Mouse (Mus musculus) heart, adult 2 months (tissue): ENCODE measurements around the gene Sptbn1. TPM values are rescaled to one million over a fixed set of nuclear protein-coding genes. Genes with fewer than 3 reads are reported as not detected.

Source experiments
- DNase-seq, 2 experiments: peaks; one replicate each; pipeline ENCODE4 v3.0.0; 2021
- H3K27ac ChIP-seq: fragments of 200-600 bp; 2 replicates; pipeline ENCODE4 v1.8.1; 2022
- H3K27me3 ChIP-seq: fragments of 200-500 bp; 2 replicates; pipeline ENCODE4 v1.6.1; 2012; ENCODE audit warnings: mild to moderate bottlenecking, low read length, inconsistent platforms, mixed read lengths; ENCODE audit not compliant: control insufficient read depth, insufficient read depth
- H3K36me3 ChIP-seq: fragments of 200-500 bp; 2 replicates; pipeline ENCODE4 v1.6.1; 2012; ENCODE audit warnings: low read length, inconsistent platforms; ENCODE audit not compliant: control insufficient read depth, insufficient read depth
- H3K4me1 ChIP-seq: fragments of 200-500 bp; 2 replicates; pipeline ENCODE4 v1.6.1; 2011; ENCODE audit warnings: low read length; ENCODE audit not compliant: control insufficient read depth, insufficient read depth
- H3K4me3 ChIP-seq: fragments of 200-600 bp; 2 replicates; pipeline ENCODE4 v1.8.1; 2022
- H3K79me2 ChIP-seq: fragments of 200-500 bp; replicated peaks from 2 replicates; pipeline ENCODE4 v1.6.1; 2012; ENCODE audit warnings: mild to moderate bottlenecking, inconsistent platforms, low read length, moderate library complexity, mixed read lengths; ENCODE audit not compliant: control insufficient read depth, insufficient read depth
- H3K9ac ChIP-seq: fragments of 200-500 bp; 2 replicates; pipeline ENCODE4 v1.6.1; 2012; ENCODE audit warnings: low read depth, mild to moderate bottlenecking, control low read depth, inconsistent platforms, low read length, mixed read lengths
- CTCF ChIP-seq: fragments of 200-600 bp; IDR thresholded peaks from 2 replicates; pipeline ENCODE4 v1.8.1; 2022; ENCODE audit warnings: antibody characterized with exemption, mild to moderate bottlenecking, moderate library complexity
- EP300 ChIP-seq: fragments of 200-500 bp; IDR thresholded peaks from 2 replicates; pipeline ENCODE4 v1.6.1; 2011; ENCODE audit warnings: low read depth, low read length, control low read depth; ENCODE audit not compliant: insufficient read depth
- POLR2A ChIP-seq: fragments of 200-500 bp; IDR thresholded peaks from 2 replicates; pipeline ENCODE4 v1.6.1; 2011; ENCODE audit warnings: mild to moderate bottlenecking, low read depth, low read length, control low read depth; ENCODE audit not compliant: insufficient read depth
- WGBS: fragments of 180-500 bp; shearing (Covaris S2); methylation state at CpG from one replicate; pipeline ENCODE4 v1.1.7; 2018; 5-methylcytosine and 5-hydroxymethylcytosine counted together
- intact Hi-C: fragments of 180-260 bp; cut with DNase I; formaldehyde crosslinking; loops from one replicate; pipeline ENCODE4 v1.15.1; 2025
- polyA plus RNA-seq: library from polyadenylated mRNA; depleted of rRNA; stranded (reverse); fragments of >200 nt; gene quantifications from 2 replicates; pipeline ENCODE4 v1.2.3, GENCODE M21; 2012
- total RNA-seq, 2 experiments: library from RNA; stranded (reverse); gene quantifications; 2 replicates each; pipeline ENCODE4 v1.2.3; 2021

Gene Sptbn1
- total and polyA plus RNA-seq, 3 experiments: 169 to 570 (median 509) TPM

- Histone ChIP-seq H3K4me3 (peak overlapping the region; percentile 25; the same call in 1 of the 2 replicates), H3K27me3 (no peaks in the 10 kb centered on the region), H3K27ac (peak overlapping the region; percentile 82), H3K79me2 (no peaks in the 10 kb centered on the region), H3K9ac (peak overlapping the region; percentile 5), H3K36me3 (peaks cover 38% of the 10 kb centered on the region), H3K4me1 (peaks cover 28% of the 10 kb centered on the region)
- DNase-seq: peak; percentile 60 to 61
- TF ChIP-seq POLR2A: peak; percentile 54; the same call in 1 of the 2 replicates
- TF ChIP-seq CTCF: no peak
- intact Hi-C loops: loop anchor here (1.0 to 5.0 kb wide), 2 partner anchors 21 to 38 kb away; partner anchors contain the start of gene Sptbn1
- WGBS: 20% methylated on average over 7 of the region's 7 CpGs
These were observed 21.8 kb upstream of the Sptbn1 start for GRCm38 (mm10) chr11:30289470-30290431.

- Histone ChIP-seq H3K27me3 (no peaks in the 10 kb centered on the region), H3K4me1 (peaks cover 32% of the 10 kb centered on the region), H3K9ac (no peak overlapping the region), H3K79me2 (no peaks in the 10 kb centered on the region), H3K27ac (peak overlapping the region; percentile 82), H3K36me3 (peaks cover 46% of the 10 kb centered on the region), H3K4me3 (no peak overlapping the region)
- DNase-seq: no peak
- TF ChIP-seq CTCF (no peak), POLR2A (no peak), EP300 (no peak)
- intact Hi-C loops: no loop called here
- 38% methylated on average over 2 of the region's 2 CpGs for WGBS
These were observed 20.1 kb upstream of the Sptbn1 start for GRCm38 (mm10) chr11:30288075-30288474.

GRCm38 (mm10) chr11:30283710-30284109 is 15.7 kb upstream of the Sptbn1 start:
- peak; percentile 58 to 68 for DNase-seq
- Histone ChIP-seq H3K4me1 (peaks cover 18% of the 10 kb centered on the region), H3K9ac (no peak overlapping the region), H3K36me3 (peaks cover 46% of the 10 kb centered on the region), H3K27me3 (no peaks in the 10 kb centered on the region), H3K4me3 (no peak overlapping the region), H3K27ac (peak overlapping the region; percentile 71), H3K79me2 (no peaks in the 10 kb centered on the region)
- intact Hi-C loops: no loop called here
- TF ChIP-seq CTCF: no peak
- no peak for TF ChIP-seq POLR2A
- peak; percentile 58; the same call in 1 of the 2 replicates for TF ChIP-seq EP300
- 2% methylated on average over 2 of the region's 2 CpGs for WGBS

- DNase-seq: no peak
- Histone ChIP-seq H3K4me3 (no peak overlapping the region), H3K79me2 (no peaks in the 10 kb centered on the region; the same call in 1 of the 2 replicates), H3K27ac (peak overlapping the region; percentile 90), H3K4me1 (peaks cover 16% of the 10 kb centered on the region), H3K36me3 (peaks cover 39% of the 10 kb centered on the region), H3K27me3 (no peaks in the 10 kb centered on the region), H3K9ac (peak overlapping the region; percentile 31; the same call in 1 of the 2 replicates)
- intact Hi-C loops: no loop called here
- WGBS: 35% methylated on average over 5 of the region's 5 CpGs
- TF ChIP-seq CTCF: no peak
- TF ChIP-seq EP300: no peak
- TF ChIP-seq POLR2A: peak; percentile 17; the same call in 1 of the 2 replicates
These were observed 13.1 kb upstream of the Sptbn1 start for GRCm38 (mm10) chr11:30281096-30281495.

- peak; percentile 39; the same call in 1 of the 2 replicates for TF ChIP-seq POLR2A
- TF ChIP-seq EP300: peak; percentile 97
- no peak for TF ChIP-seq CTCF
- Histone ChIP-seq H3K27ac (peak overlapping the region; percentile 90), H3K4me1 (peaks cover 16% of the 10 kb centered on the region), H3K79me2 (no peaks in the 10 kb centered on the region; the same call in 1 of the 2 replicates), H3K36me3 (peaks cover 39% of the 10 kb centered on the region), H3K4me3 (no peak overlapping the region), H3K27me3 (no peaks in the 10 kb centered on the region), H3K9ac (no peak overlapping the region)
- intact Hi-C loops: loop anchor here (1.0 kb wide), 1 partner anchor 11 kb away; the partner anchor contains the start of gene Sptbn1
- peak; percentile 77 to 85 for DNase-seq
- 40% methylated on average over 5 of the region's 5 CpGs for WGBS
These were observed 11.3 kb upstream of the Sptbn1 start for GRCm38 (mm10) chr11:30279278-30279677.
